Mouse (Mus musculus) midbrain, embryonic 12.5 days (tissue): Measurements from ENCODE around the gene Ogfrl1. TPM values are rescaled to one million over a fixed set of nuclear protein-coding genes. Genes with fewer than 3 reads are reported as not detected.
"Not testable (repeated sequence)": the region's sequence is repeated elsewhere in the genome, so short reads cannot be mapped to it uniquely, and the experiment has no call there.

Experiments used
- ATAC-seq: fragments of 200-750 bp; cut with Nextera tagmentation; 2 replicates; pipeline ENCODE4 v1.8.0; 2017; ENCODE audit warnings: low read depth, moderate TSS enrichment, moderate library complexity; ENCODE audit not compliant: low FRiP score
- H3K27ac ChIP-seq: fragments of 300-500 bp; sonication (generic); replicated peaks from 2 replicates; pipeline ENCODE4 v1.5.1; 2016; ENCODE audit warnings: mild to moderate bottlenecking
- H3K27me3 ChIP-seq: fragments of 300-500 bp; sonication (generic); 2 replicates; pipeline ENCODE4 v1.6.1; 2016; ENCODE audit warnings: mild to moderate bottlenecking
- H3K36me3 ChIP-seq: fragments of 300-500 bp; sonication (generic); 2 replicates; pipeline ENCODE4 v1.6.1; 2016
- H3K4me1 ChIP-seq: fragments of 300-500 bp; sonication (generic); 2 replicates; pipeline ENCODE4 v1.6.1; 2016
- H3K4me2 ChIP-seq: fragments of 300-500 bp; sonication (generic); replicated peaks from 2 replicates; pipeline ENCODE4 v1.6.1; 2016; ENCODE audit warnings: mild to moderate bottlenecking, moderate library complexity
- H3K4me3 ChIP-seq: fragments of 300-500 bp; sonication (generic); 2 replicates; pipeline ENCODE4 v1.5.1; 2016; ENCODE audit warnings: mild to moderate bottlenecking
- H3K9ac ChIP-seq: fragments of 300-500 bp; sonication (generic); replicated peaks from 2 replicates; pipeline ENCODE4 v1.6.1; 2016; ENCODE audit warnings: mild to moderate bottlenecking, moderate library complexity
- H3K9me3 ChIP-seq: fragments of 300-500 bp; sonication (generic); 2 replicates; pipeline ENCODE4 v1.6.1; 2016; ENCODE audit warnings: mild to moderate bottlenecking
- WGBS: fragments of 180-500 bp; shearing (Covaris S2); methylation state at CpG from one replicate; pipeline ENCODE4 v1.1.7; 2016; 5-methylcytosine and 5-hydroxymethylcytosine counted together
- polyA plus RNA-seq: library from polyadenylated mRNA; unstranded; fragments of >200 nt; fragmentation: Nextera tagmentation; extraction: Ambion mirVana; gene quantifications from 2 replicates; pipeline ENCODE4 v1.2.1, GENCODE M21; 2016

Gene Ogfrl1
- polyA plus RNA-seq, result 9.4 and 9.9 TPM in 2 replicates

GRCm38 (mm10) chr1:23397623-23398022, at the start of gene Ogfrl1:
Gene Ogfrl1, minus strand, starts transcription at chr1:23397772.
- H3K4me1 ChIP-seq, result no peaks in the 10 kb centered on the region
- H3K9ac ChIP-seq, result no peak within 1 kb of the TSS
- no peak within 1 kb of the TSS for H3K4me2 ChIP-seq
- H3K36me3 ChIP-seq, result no peaks in the 10 kb centered on the region
- ATAC-seq, result no peak
- no peak within 1 kb of the TSS for H3K4me3 ChIP-seq
- no peak within 1 kb of the TSS for H3K27ac ChIP-seq
- H3K9me3 ChIP-seq, result no peaks in the 10 kb centered on the region
- no peaks in the 10 kb centered on the region for H3K27me3 ChIP-seq
- WGBS, result 91% methylated on average over 4 of the region's 4 CpGs

- H3K27ac ChIP-seq, result no peak overlapping the region
- H3K27me3 ChIP-seq, result no peaks in the 10 kb centered on the region
- ATAC-seq, result no peak
- no peaks in the 10 kb centered on the region for H3K9me3 ChIP-seq
- H3K36me3 ChIP-seq, result no peaks in the 10 kb centered on the region
- no peak overlapping the region for H3K4me3 ChIP-seq
- no peak overlapping the region for H3K4me2 ChIP-seq
- WGBS, result 88% methylated on average over 5 of the region's 5 CpGs
- H3K4me1 ChIP-seq, result no peaks in the 10 kb centered on the region
- H3K9ac ChIP-seq, result no peak overlapping the region
Observed at GRCm38 (mm10) chr1:23445736-23446424, 48.3 kb upstream of the Ogfrl1 start.

- no peak overlapping the region for H3K4me2 ChIP-seq
- no peaks in the 10 kb centered on the region for H3K36me3 ChIP-seq
- H3K4me3 ChIP-seq, result no peak overlapping the region
- no peak overlapping the region for H3K9ac ChIP-seq
- H3K27ac ChIP-seq, result no peak overlapping the region
- no peaks in the 10 kb centered on the region for H3K4me1 ChIP-seq
- ATAC-seq, result no peak
- H3K9me3 ChIP-seq, result no peaks in the 10 kb centered on the region
- WGBS, result 89% methylated on average over 3 of the region's 3 CpGs
- no peaks in the 10 kb centered on the region for H3K27me3 ChIP-seq
Observed at GRCm38 (mm10) chr1:23433612-23434011, 36.0 kb upstream of the Ogfrl1 start.

- no peak for ATAC-seq
- Histone ChIP-seq H3K36me3 (no peaks in the 10 kb centered on the region), H3K9me3 (no peaks in the 10 kb centered on the region), H3K9ac (no peak overlapping the region), H3K27ac (no peak overlapping the region), H3K4me1 (no peaks in the 10 kb centered on the region), H3K27me3 (no peaks in the 10 kb centered on the region), H3K4me2 (no peak overlapping the region), H3K4me3 (no peak overlapping the region)
- 89% methylated on average over 2 of the region's 2 CpGs for WGBS
Observed at GRCm38 (mm10) chr1:23426447-23426846, 28.9 kb upstream of the Ogfrl1 start.

GRCm38 (mm10) chr1:23418941-23419340, 21.4 kb upstream of the Ogfrl1 start:
- H3K4me1 ChIP-seq, result no peaks in the 10 kb centered on the region
- no peak overlapping the region for H3K27ac ChIP-seq
- H3K9me3 ChIP-seq, result no peaks in the 10 kb centered on the region
- ATAC-seq, result no peak
- H3K9ac ChIP-seq, result no peak overlapping the region
- 100% methylated on average over 1 of the region's 1 CpGs for WGBS
- no peak overlapping the region for H3K4me2 ChIP-seq
- no peaks in the 10 kb centered on the region for H3K36me3 ChIP-seq
- H3K27me3 ChIP-seq, result no peaks in the 10 kb centered on the region
- H3K4me3 ChIP-seq, result no peak overlapping the region

- Histone ChIP-seq H3K4me2 (no peak overlapping the region), H3K4me1 (no peaks in the 10 kb centered on the region), H3K9me3 (no peaks in the 10 kb centered on the region), H3K4me3 (no peak overlapping the region), H3K27me3 (no peaks in the 10 kb centered on the region), H3K27ac (no peak overlapping the region), H3K9ac (no peak overlapping the region), H3K36me3 (no peaks in the 10 kb centered on the region)
- ATAC-seq, result no peak
- 85% methylated on average over 2 of the region's 2 CpGs for WGBS
Observed at GRCm38 (mm10) chr1:23418059-23418458, 20.5 kb upstream of the Ogfrl1 start.

- WGBS, result 87% methylated on average over 3 of the region's 3 CpGs
- Histone ChIP-seq H3K9ac (no peak overlapping the region), H3K9me3 (no peaks in the 10 kb centered on the region), H3K27ac (no peak overlapping the region), H3K36me3 (no peaks in the 10 kb centered on the region), H3K4me2 (no peak overlapping the region), H3K4me1 (no peaks in the 10 kb centered on the region), H3K4me3 (no peak overlapping the region), H3K27me3 (no peaks in the 10 kb centered on the region)
- no peak for ATAC-seq
Observed at GRCm38 (mm10) chr1:23417562-23417961, 20.0 kb upstream of the Ogfrl1 start.

GRCm38 (mm10) chr1:23411533-23411932, 14.0 kb upstream of the Ogfrl1 start:
- Histone ChIP-seq H3K9ac (no peak overlapping the region), H3K4me3 (no peak overlapping the region), H3K4me1 (no peaks in the 10 kb centered on the region), H3K27me3 (no peaks in the 10 kb centered on the region), H3K9me3 (no peaks in the 10 kb centered on the region), H3K27ac (no peak overlapping the region), H3K4me2 (no peak overlapping the region), H3K36me3 (no peaks in the 10 kb centered on the region)
- ATAC-seq, result no peak
- WGBS, result 92% methylated on average over 5 of the region's 5 CpGs

- WGBS, result 90% methylated on average over 2 of the region's 2 CpGs
- H3K9ac ChIP-seq, result no peak overlapping the region
- no peak overlapping the region for H3K27ac ChIP-seq
- H3K4me1 ChIP-seq, result no peaks in the 10 kb centered on the region
- no peak for ATAC-seq
- no peak overlapping the region for H3K4me2 ChIP-seq
- H3K9me3 ChIP-seq, result no peaks in the 10 kb centered on the region
- no peaks in the 10 kb centered on the region for H3K36me3 ChIP-seq
- H3K4me3 ChIP-seq, result no peak overlapping the region
- H3K27me3 ChIP-seq, result no peaks in the 10 kb centered on the region
Observed at GRCm38 (mm10) chr1:23409960-23410359, 12.4 kb upstream of the Ogfrl1 start.

- Histone ChIP-seq H3K9me3 (no peaks in the 10 kb centered on the region), H3K27me3 (no peaks in the 10 kb centered on the region), H3K4me1 (no peaks in the 10 kb centered on the region), H3K27ac (no peak overlapping the region), H3K9ac (no peak overlapping the region), H3K4me2 (no peak overlapping the region), H3K36me3 (no peaks in the 10 kb centered on the region), H3K4me3 (no peak overlapping the region)
- no peak for ATAC-seq
- 91% methylated on average over 3 of the region's 3 CpGs for WGBS
Observed at GRCm38 (mm10) chr1:23402401-23402800, 4.8 kb upstream of the Ogfrl1 start.

GRCm38 (mm10) chr1:23399552-23399951, 2.0 kb upstream of the Ogfrl1 start:
- H3K27ac ChIP-seq, result no peak overlapping the region
- no peak overlapping the region for H3K4me3 ChIP-seq
- H3K27me3 ChIP-seq, result no peaks in the 10 kb centered on the region
- no peak overlapping the region for H3K4me2 ChIP-seq
- no peaks in the 10 kb centered on the region for H3K36me3 ChIP-seq
- H3K4me1 ChIP-seq, result no peaks in the 10 kb centered on the region
- WGBS, result 77% methylated on average over 1 of the region's 1 CpGs
- H3K9ac ChIP-seq, result no peak overlapping the region
- no peak for ATAC-seq
- no peaks in the 10 kb centered on the region for H3K9me3 ChIP-seq

GRCm38 (mm10) chr1:23394356-23394755, 3.2 kb downstream of the Ogfrl1 start:
- not testable (repeated sequence) for H3K36me3 ChIP-seq, H3K27me3 ChIP-seq
- 77% methylated on average over 2 of the region's 2 CpGs for WGBS

GRCm38 (mm10) chr1:23391744-23392143, 5.8 kb downstream of the Ogfrl1 start:
- Histone ChIP-seq H3K27ac (no peak overlapping the region), H3K4me2 (no peak overlapping the region), H3K4me3 (no peak overlapping the region), H3K9me3 (no peaks in the 10 kb centered on the region), H3K9ac (no peak overlapping the region), H3K36me3 (no peaks in the 10 kb centered on the region), H3K4me1 (no peaks in the 10 kb centered on the region), H3K27me3 (no peaks in the 10 kb centered on the region)
- no peak for ATAC-seq
- WGBS, result 90% methylated on average over 7 of the region's 7 CpGs

More at GRCm38 (mm10) chr1:23394356-23394755, 3.2 kb downstream of the Ogfrl1 start:
- not testable (repeated sequence) for H3K4me1 ChIP-seq, ATAC-seq, H3K27ac ChIP-seq, H3K4me3 ChIP-seq, H3K9ac ChIP-seq, H3K9me3 ChIP-seq, H3K4me2 ChIP-seq
